ENCODE assay signal across 21 mouse cellular contexts in genomic region chr19:42321936-42322335, GRCm38 (mm10).
"Had no signal": no experiment of that assay in that cellular context is flagged by ENCODE, and none has a peak within 500 bp of the region (broad histone marks: within the 10 kb centered on the region; RNA-seq: fewer than 3 reads in every experiment).

No protein-coding gene starts in this region.

- H3K9ac ChIP-seq: heart, embryonic 13.5 days; heart, embryonic 15.5 days; hindbrain, embryonic 13.5 days; kidney, embryonic 15.5 days; limb, embryonic 12.5 days; liver, embryonic 12.5 days; liver, embryonic 14.5 days had no signal

- H3K27ac ChIP-seq: heart, adult 2 months; heart, embryonic 13.5 days; heart, embryonic 15.5 days; hindbrain, embryonic 13.5 days; kidney, embryonic 15.5 days; kidney, postnatal 0 days; limb, embryonic 10.5 days; limb, embryonic 12.5 days; liver, embryonic 12.5 days; liver, embryonic 14.5 days had no signal

- H3K4me1 ChIP-seq: heart, embryonic 13.5 days; heart, embryonic 15.5 days; kidney, embryonic 15.5 days; liver, embryonic 12.5 days had no signal

- H3K36me3 ChIP-seq: heart, embryonic 13.5 days; heart, embryonic 15.5 days; hindbrain, embryonic 13.5 days; kidney, embryonic 15.5 days; limb, embryonic 10.5 days; limb, embryonic 12.5 days; liver, embryonic 12.5 days had no signal

- H3K4me2 ChIP-seq: heart, embryonic 11.5 days; heart, embryonic 13.5 days; heart, embryonic 15.5 days; hindbrain, embryonic 13.5 days; kidney, embryonic 15.5 days; limb, embryonic 12.5 days; liver, embryonic 12.5 days had no signal

- H3K9me3 ChIP-seq: heart, embryonic 13.5 days; heart, embryonic 15.5 days; hindbrain, embryonic 13.5 days; kidney, embryonic 15.5 days; limb, embryonic 10.5 days; limb, embryonic 12.5 days; liver, embryonic 12.5 days had no signal

- ATAC-seq: hindbrain, embryonic 16.5 days; intestine, embryonic 16.5 days; liver, embryonic 12.5 days had no signal

- DNase-seq: gastrocnemius, postnatal 14 days; gastrocnemius, postnatal 36 days; heart, adult 11 months; heart, postnatal 14 days; heart, postnatal 36 days; kidney, postnatal 14 days; layer of hippocampus, adult 9-11 months; layer of hippocampus, postnatal 36 days had no signal

- H3K4me3 ChIP-seq: heart, adult 2 months; heart, embryonic 13.5 days; heart, embryonic 15.5 days; hindbrain, embryonic 13.5 days; kidney, embryonic 15.5 days; limb, embryonic 10.5 days; limb, embryonic 12.5 days; liver, embryonic 12.5 days had no signal
